Mouse (Mus musculus) neutrophil, adult 83 days (primary cell): ENCODE measurements around the gene Cckbr. TPM values are rescaled to one million over a fixed set of nuclear protein-coding genes. Genes with fewer than 3 reads are reported as not detected.

Source experiments
- total RNA-seq, 2 experiments: library from RNA; stranded (reverse); gene quantifications; one replicate each; pipeline ENCODE4 v1.2.4; 2023

Cckbr gene
- not detected for total RNA-seq

DNA sequence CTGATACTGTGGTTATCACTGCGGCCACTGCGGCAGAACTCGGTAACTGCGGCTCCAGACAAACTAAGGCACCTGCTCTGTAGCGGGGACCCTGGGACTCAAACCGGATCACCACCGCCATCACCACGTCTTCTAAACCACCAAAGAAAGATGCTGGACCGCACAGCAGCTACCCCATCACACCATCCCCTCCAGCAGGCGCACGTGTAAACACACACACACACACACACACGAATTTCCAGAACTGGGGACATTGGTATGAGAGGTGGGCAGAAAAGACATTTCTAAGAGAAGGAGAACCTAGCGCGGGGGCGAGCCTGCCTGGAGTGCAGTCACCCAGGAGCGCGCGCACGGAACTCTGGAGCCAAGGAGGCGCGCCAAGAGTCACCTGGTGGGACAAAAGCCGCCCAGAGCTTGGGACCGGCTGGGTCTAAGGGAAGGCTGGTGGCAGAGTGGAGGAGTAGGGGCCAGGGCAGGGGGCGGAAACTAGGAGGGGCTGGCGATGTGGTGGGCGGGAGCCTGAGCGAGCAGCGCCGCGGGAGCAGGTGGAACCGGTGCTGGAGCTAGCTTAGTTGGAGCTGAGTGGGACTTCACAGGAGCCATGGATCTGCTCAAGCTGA lies at the start of gene Cckbr:
Gene Cckbr (plus strand): TSS at position 308 of the 620 bp plus-strand sequence.

DNA sequence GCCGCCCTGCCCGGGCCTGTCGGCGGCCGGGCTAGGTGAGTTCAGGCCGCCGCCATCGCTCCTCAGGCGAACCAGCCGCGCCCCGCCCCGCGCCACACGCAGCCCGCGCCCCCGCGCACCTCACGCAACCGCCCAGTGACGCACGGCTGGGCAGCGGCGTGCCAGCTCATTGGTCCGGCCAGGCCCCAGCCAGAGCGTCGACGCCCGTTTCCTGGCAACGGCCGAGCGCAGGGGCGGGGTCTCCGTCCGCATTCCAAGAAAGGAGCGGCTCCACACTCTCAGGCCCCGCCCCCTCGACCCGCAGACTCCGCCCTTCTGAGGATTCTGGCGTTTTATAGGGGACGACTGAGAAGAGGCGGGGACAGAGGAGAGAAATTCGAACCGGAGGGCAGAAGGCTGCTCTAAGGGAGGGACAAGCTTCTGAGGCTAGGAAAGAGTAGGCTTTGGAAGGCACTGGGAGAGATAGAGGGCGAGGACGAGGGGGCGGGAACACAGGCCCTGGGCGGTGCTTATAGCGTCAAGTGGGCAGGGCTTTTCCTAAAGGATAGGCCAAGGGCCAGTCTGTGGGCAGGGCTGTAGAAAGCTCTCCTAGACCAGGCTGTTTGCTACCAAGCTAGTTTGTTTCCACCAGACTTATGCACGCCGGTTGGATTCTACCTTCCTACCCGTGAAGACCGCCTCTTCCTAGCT lies 25.5 kb upstream of the Cckbr start, which contains the start of gene Fam160a2:
Gene Fam160a2 (minus strand): TSS at position 120 of the 690 bp plus-strand sequence.

DNA sequence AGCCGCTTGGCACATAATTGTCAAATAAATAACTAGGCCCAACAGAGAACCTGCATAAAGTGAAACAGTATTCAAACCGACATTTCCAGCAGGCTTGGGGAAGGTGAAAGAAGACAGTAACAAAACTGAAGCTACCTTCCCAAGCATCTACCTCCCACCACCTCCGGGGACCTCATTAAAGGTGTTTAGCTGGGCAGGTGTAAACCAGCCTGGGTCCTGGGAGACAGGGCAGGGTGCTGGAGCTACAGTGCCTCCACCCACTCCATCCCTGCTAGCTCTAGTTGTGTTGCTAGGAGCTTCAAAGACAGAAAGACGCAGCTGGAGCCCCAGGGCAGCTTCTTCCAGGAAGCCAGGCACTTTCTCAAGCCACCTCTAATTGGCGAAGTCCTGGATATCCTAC lies 21.3 kb upstream of the Cckbr start, which contains the start of gene Cnga4:
Gene Cnga4 (plus strand): TSS at position 301 of the 400 bp plus-strand sequence.

DNA sequence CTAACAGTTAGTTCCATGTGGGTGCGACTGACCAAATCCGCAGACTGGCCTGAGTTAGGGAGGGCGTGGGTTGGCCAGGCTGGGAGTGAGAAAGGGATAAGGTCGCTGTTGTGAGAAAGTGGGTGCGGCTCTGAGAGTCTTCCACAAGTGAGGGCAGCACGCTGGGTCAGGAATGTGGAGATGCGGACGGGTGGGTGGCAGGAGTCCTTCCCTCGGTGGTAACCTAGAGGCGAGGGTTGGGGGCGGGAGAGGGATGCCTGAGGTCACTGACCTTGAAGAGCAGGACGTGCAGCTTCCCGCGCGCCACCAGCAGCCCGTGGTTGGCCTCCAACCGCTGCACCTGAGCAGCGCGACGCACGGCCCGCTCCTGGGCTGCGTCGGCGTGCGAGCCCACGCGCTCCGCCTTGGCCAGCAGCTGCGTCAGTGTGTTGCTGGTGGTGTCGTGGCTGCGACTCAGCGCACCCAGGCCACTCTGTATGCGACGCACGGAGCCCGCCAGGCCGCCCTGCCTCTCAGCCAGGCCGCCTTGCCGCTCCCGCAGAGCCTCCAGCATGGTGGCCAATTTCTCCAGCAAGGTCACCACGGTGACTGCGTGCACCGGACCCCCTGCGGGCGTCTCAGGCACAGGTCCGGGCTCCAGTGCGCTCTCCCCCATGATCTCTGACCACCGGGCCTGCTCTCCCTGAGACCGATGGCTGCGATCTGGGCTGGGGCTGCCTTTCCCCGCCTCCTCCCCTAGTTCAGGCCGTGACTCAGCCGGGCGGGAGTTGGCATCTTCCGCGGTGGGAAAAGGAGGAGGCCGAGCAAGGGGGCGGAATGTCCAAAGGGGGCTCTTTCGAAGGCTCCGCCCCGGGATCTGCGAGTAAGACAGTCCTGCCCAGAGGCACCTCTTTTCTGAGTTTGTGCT lies 56.2 kb downstream of the Cckbr start, which contains the start of gene Cavin3:
Gene Cavin3 (minus strand): TSS at position 796 of the 907 bp plus-strand sequence.

Other genes starting within 250 kb of the Cckbr start
- gene Olfr685, start 239.7 kb upstream of the Cckbr start, total RNA-seq = not detected
- not detected for gene Olfr686, start 218.2 kb upstream of the Cckbr start, total RNA-seq
- not detected for gene Olfr688, start 137.6 kb upstream of the Cckbr start, total RNA-seq
- gene Olfr689, start 114.6 kb upstream of the Cckbr start, total RNA-seq = not detected
- under 1 TPM in 1 of 2 experiments, not detected in 1; 0.15 TPM for gene Olfr690, start 91.6 kb upstream of the Cckbr start, total RNA-seq
- gene Olfr691, start 83.5 kb upstream of the Cckbr start, total RNA-seq = under 1 TPM; 0.61 to 0.71 TPM
- not detected for gene Olfr692, start 57.5 kb upstream of the Cckbr start, total RNA-seq
- not detected for gene Gm5901, start 50.7 kb upstream of the Cckbr start, total RNA-seq
- gene Fam160a2, start 25.7 kb upstream of the Cckbr start, total RNA-seq = 100 to 1,000 TPM; 170 to 172 TPM
- under 1 TPM; 0.31 to 0.64 TPM for gene Cnga4, start 21.2 kb upstream of the Cckbr start, total RNA-seq
- gene Cavin3, start 56.6 kb downstream of the Cckbr start, total RNA-seq = not detected
- gene Smpd1, start 128.6 kb downstream of the Cckbr start, total RNA-seq = 10 to 100 TPM; 18.9 to 23.0 TPM
- 1 to 10 TPM; 1.0 to 1.4 TPM for gene Apbb1, start 155.9 kb downstream of the Cckbr start, total RNA-seq
- gene Hpx, start 174.4 kb downstream of the Cckbr start, total RNA-seq = not detected
- gene Trim3, start 207.8 kb downstream of the Cckbr start, total RNA-seq = 10 to 100 TPM; 16.4 to 22.6 TPM
- gene Timm10b, start 214.3 kb downstream of the Cckbr start, total RNA-seq = 100 to 1,000 TPM; 104 to 111 TPM
- 10 to 100 TPM; 15.4 to 15.8 TPM for gene Arfip2, start 214.7 kb downstream of the Cckbr start, total RNA-seq
- gene Gm45799, start 214.8 kb downstream of the Cckbr start, total RNA-seq = 10 to 100 TPM in 1 of 2 experiments, 1 to 10 TPM in 1; 5.0 to 12.6 TPM
- gene Dnhd1, start 225.1 kb downstream of the Cckbr start, total RNA-seq = 1 to 10 TPM; 4.7 to 6.0 TPM